Mouse (Mus musculus): Measurements from ENCODE around the gene Grtp1. TPM values are rescaled to one million over a fixed set of nuclear protein-coding genes. Genes with fewer than 3 reads are reported as not detected.

The Grtp1 gene
- polyA plus RNA-seq, 1 experiment from 2014 or later = 13.6 TPM

DNA sequence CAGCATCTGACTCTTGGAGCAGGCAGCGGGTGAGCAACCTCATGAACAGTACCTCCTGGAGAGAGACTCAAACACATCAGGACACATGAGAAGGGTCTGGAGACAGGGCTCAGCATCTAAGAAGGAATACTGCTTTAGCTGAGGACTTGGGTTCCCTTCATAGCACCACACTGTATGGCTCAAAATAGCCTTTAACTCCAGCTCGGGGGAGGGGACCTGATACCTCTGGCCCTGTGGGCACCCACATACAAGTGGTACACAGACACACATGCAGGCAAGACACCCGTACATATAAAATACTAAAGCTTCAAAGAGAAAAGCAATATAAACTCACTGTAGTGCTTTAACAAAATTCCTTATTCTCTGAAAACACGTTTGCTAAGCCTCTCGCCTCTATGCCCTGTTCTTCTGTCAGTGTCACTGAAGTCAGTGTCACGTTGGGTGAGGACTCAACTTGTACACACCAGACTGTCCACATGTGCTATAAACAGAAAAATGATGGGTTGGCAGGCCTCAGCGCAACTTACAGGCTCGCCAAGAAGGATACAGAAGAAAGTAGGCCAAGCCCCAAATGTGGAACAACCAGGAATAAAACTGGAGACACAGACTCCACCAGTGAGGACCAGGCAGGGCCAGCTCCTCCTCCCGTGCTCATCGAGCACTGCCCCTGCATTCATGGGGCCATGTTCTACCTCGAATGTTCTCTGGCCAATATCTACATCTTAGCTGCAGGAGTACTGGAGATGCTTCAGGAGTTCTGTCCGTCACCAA lies 43.9 kb downstream of the Grtp1 start:
- peaks cover 12% of the 10 kb centered on the region for H3K4me1 ChIP-seq (ENCODE audit: control insufficient read depth, insufficient read depth, low read length)
- WGBS = 77% methylated on average over 12 of the region's 12 CpGs
- H3K4me3 ChIP-seq (ENCODE audit: low read depth, low read length) = no peak overlapping the region

DNA sequence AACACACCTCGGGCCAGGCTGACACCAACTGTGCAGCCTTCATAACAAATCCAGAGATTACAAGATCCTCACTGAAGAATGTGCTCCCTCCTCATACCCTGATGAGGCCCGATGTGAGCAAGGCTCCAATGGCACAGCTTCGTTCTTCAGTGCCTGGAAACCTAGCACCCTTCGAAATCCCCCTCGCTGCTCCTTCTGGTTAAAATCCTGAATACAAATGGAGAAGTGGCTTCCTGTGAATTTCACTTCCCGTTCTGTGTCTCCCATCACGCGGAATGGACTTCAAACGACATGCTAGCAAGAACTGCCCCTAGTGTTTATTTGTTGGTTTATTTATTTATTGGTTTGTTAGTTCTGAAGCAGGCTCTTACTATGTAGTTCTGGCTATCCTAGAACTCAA lies 45.1 kb downstream of the Grtp1 start:
- no peak overlapping the region for H3K4me2 ChIP-seq (ENCODE audit: low read depth, low read length)
- H3K4me1 ChIP-seq (ENCODE audit: control insufficient read depth, insufficient read depth, low read length) = peaks cover 11% of the 10 kb centered on the region
- no peak overlapping the region for H3K4me3 ChIP-seq (ENCODE audit: low read depth, low read length)
- no peak overlapping the region for H3K27ac ChIP-seq (replicated peaks; ENCODE audit: low read depth, low read length)
- WGBS = 77% methylated on average over 9 of the region's 9 CpGs
- no peaks in the 10 kb centered on the region for H3K9me3 ChIP-seq (ENCODE audit: control insufficient read depth, low read length)
- H3K36me3 ChIP-seq (ENCODE audit: control insufficient read depth, insufficient read depth, low read length) = no peaks in the 10 kb centered on the region
- no peak overlapping the region for H3K9ac ChIP-seq (ENCODE audit: low read depth, low read length)
- ATAC-seq (ENCODE audit: low read depth) = no peak
- DNase-seq (ENCODE audit: low spot score) = no peak
- H3K27me3 ChIP-seq (replicated peaks; ENCODE audit: control insufficient read depth, insufficient read depth, low read length) = no peaks in the 10 kb centered on the region

More for the DNA sequence above, 43.9 kb downstream of the Grtp1 start:
- Histone ChIP-seq H3K27me3 (replicated peaks; ENCODE audit: control insufficient read depth, insufficient read depth, low read length) (no peaks in the 10 kb centered on the region), H3K9ac (ENCODE audit: low read depth, low read length) (no peak overlapping the region), H3K36me3 (ENCODE audit: control insufficient read depth, insufficient read depth, low read length) (peaks cover 3% of the 10 kb centered on the region; the same call in 1 of the 2 replicates), H3K4me2 (ENCODE audit: low read depth, low read length) (no peak overlapping the region), H3K9me3 (ENCODE audit: control insufficient read depth, low read length) (no peaks in the 10 kb centered on the region), H3K27ac (replicated peaks; ENCODE audit: low read depth, low read length) (no peak overlapping the region)
- DNase-seq (ENCODE audit: low spot score) (no peak), ATAC-seq (ENCODE audit: low read depth) (no peak)

GRCm38 (mm10) chr8:13154099-13154498 lies 46.3 kb downstream of the Grtp1 start:
- Histone ChIP-seq H3K9ac (ENCODE audit: low read depth, low read length) (no peak overlapping the region), H3K4me2 (ENCODE audit: low read depth, low read length) (no peak overlapping the region), H3K9me3 (ENCODE audit: control insufficient read depth, low read length) (no peaks in the 10 kb centered on the region), H3K4me1 (ENCODE audit: control insufficient read depth, insufficient read depth, low read length) (peaks cover 5% of the 10 kb centered on the region), H3K4me3 (ENCODE audit: low read depth, low read length) (no peak overlapping the region), H3K36me3 (ENCODE audit: control insufficient read depth, insufficient read depth, low read length) (peaks cover 4% of the 10 kb centered on the region), H3K27ac (replicated peaks; ENCODE audit: low read depth, low read length) (no peak overlapping the region), H3K27me3 (replicated peaks; ENCODE audit: control insufficient read depth, insufficient read depth, low read length) (no peaks in the 10 kb centered on the region)
- WGBS = 69% methylated on average over 9 of the region's 9 CpGs
- ATAC-seq (ENCODE audit: low read depth) = no peak
- DNase-seq (ENCODE audit: low spot score) = no peak

- no peak overlapping the region for H3K9ac ChIP-seq (ENCODE audit: low read depth, low read length)
- H3K4me3 ChIP-seq (ENCODE audit: low read depth, low read length) = no peak overlapping the region
- H3K27me3 ChIP-seq (replicated peaks; ENCODE audit: control insufficient read depth, insufficient read depth, low read length) = no peaks in the 10 kb centered on the region
- DNase-seq (ENCODE audit: low spot score) (no peak), ATAC-seq (ENCODE audit: low read depth) (no peak)
- no peak overlapping the region for H3K4me2 ChIP-seq (ENCODE audit: low read depth, low read length)
- H3K27ac ChIP-seq (replicated peaks; ENCODE audit: low read depth, low read length) = no peak overlapping the region
- H3K36me3 ChIP-seq (ENCODE audit: control insufficient read depth, insufficient read depth, low read length) = peaks cover 30% of the 10 kb centered on the region
- H3K9me3 ChIP-seq (ENCODE audit: control insufficient read depth, low read length) = no peaks in the 10 kb centered on the region
- H3K4me1 ChIP-seq (ENCODE audit: control insufficient read depth, insufficient read depth, low read length) = no peaks in the 10 kb centered on the region
- WGBS = 70% methylated on average over 2 of the region's 2 CpGs
Observed at GRCm38 (mm10) chr8:13150929-13151328, 49.5 kb downstream of the Grtp1 start.

- H3K36me3 ChIP-seq (ENCODE audit: control insufficient read depth, insufficient read depth, low read length) = peaks cover 41% of the 10 kb centered on the region
- H3K4me1 ChIP-seq (ENCODE audit: control insufficient read depth, insufficient read depth, low read length) = no peaks in the 10 kb centered on the region
- no peaks in the 10 kb centered on the region for H3K27me3 ChIP-seq (replicated peaks; ENCODE audit: control insufficient read depth, insufficient read depth, low read length)
- H3K27ac ChIP-seq (replicated peaks; ENCODE audit: low read depth, low read length) = no peak overlapping the region
- H3K4me3 ChIP-seq (ENCODE audit: low read depth, low read length) = no peak overlapping the region
- H3K4me2 ChIP-seq (ENCODE audit: low read depth, low read length) = no peak overlapping the region
- WGBS = 49% methylated on average over 5 of the region's 5 CpGs
- no peak overlapping the region for H3K9ac ChIP-seq (ENCODE audit: low read depth, low read length)
- ATAC-seq (ENCODE audit: low read depth) (no peak), DNase-seq (ENCODE audit: low spot score) (no peak)
- H3K9me3 ChIP-seq (ENCODE audit: control insufficient read depth, low read length) = no peaks in the 10 kb centered on the region
Observed at GRCm38 (mm10) chr8:13149866-13150265, 50.6 kb downstream of the Grtp1 start.

DNA sequence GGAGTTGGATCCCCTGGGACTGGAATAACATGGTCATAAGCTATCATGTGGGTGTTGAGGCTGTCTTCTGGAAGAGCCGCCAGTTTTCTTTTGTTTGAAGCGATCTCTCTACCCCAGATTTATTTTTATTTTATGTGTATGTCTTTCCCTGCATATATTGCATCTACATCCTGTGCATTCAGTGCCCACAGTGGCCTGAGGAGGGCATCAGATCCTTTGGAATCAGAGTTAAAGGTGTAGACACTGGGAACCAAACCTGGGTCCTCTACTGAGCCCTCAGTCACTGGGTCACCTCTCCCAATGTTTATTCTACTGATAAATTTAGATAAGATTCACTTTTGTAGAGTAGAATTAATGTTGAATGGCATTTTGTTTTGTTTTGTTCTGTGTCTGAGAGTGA lies 51.1 kb downstream of the Grtp1 start:
- no peak for ATAC-seq (ENCODE audit: low read depth)
- no peak overlapping the region for H3K4me3 ChIP-seq (ENCODE audit: low read depth, low read length)
- H3K27ac ChIP-seq (replicated peaks; ENCODE audit: low read depth, low read length) = no peak overlapping the region
- WGBS = 96% methylated on average over 2 of the region's 2 CpGs
- H3K4me2 ChIP-seq (ENCODE audit: low read depth, low read length) = no peak overlapping the region
- no peaks in the 10 kb centered on the region for H3K27me3 ChIP-seq (replicated peaks; ENCODE audit: control insufficient read depth, insufficient read depth, low read length)
- H3K9me3 ChIP-seq (ENCODE audit: control insufficient read depth, low read length) = no peaks in the 10 kb centered on the region
- peaks cover 47% of the 10 kb centered on the region for H3K36me3 ChIP-seq (ENCODE audit: control insufficient read depth, insufficient read depth, low read length)
- no peaks in the 10 kb centered on the region for H3K4me1 ChIP-seq (ENCODE audit: control insufficient read depth, insufficient read depth, low read length)
- no peak overlapping the region for H3K9ac ChIP-seq (ENCODE audit: low read depth, low read length)
- no peak for DNase-seq (ENCODE audit: low spot score)

- Histone ChIP-seq H3K4me1 (ENCODE audit: control insufficient read depth, insufficient read depth, low read length) (no peaks in the 10 kb centered on the region), H3K4me3 (ENCODE audit: low read depth, low read length) (no peak overlapping the region), H3K9me3 (ENCODE audit: control insufficient read depth, low read length) (no peaks in the 10 kb centered on the region), H3K27me3 (replicated peaks; ENCODE audit: control insufficient read depth, insufficient read depth, low read length) (no peaks in the 10 kb centered on the region), H3K36me3 (ENCODE audit: control insufficient read depth, insufficient read depth, low read length) (peaks cover 55% of the 10 kb centered on the region), H3K9ac (ENCODE audit: low read depth, low read length) (no peak overlapping the region), H3K27ac (replicated peaks; ENCODE audit: low read depth, low read length) (no peak overlapping the region), H3K4me2 (ENCODE audit: low read depth, low read length) (no peak overlapping the region)
- ATAC-seq (ENCODE audit: low read depth) = no peak
- 88% methylated on average over 2 of the region's 2 CpGs for WGBS
- DNase-seq (ENCODE audit: low spot score) = no peak
Observed at GRCm38 (mm10) chr8:13148476-13148875, 51.9 kb downstream of the Grtp1 start.

GRCm38 (mm10) chr8:13141681-13142080 lies 58.7 kb downstream of the Grtp1 start:
- Histone ChIP-seq H3K27ac (replicated peaks; ENCODE audit: low read depth, low read length) (no peak overlapping the region), H3K4me2 (ENCODE audit: low read depth, low read length) (no peak overlapping the region), H3K27me3 (replicated peaks; ENCODE audit: control insufficient read depth, insufficient read depth, low read length) (no peaks in the 10 kb centered on the region), H3K9ac (ENCODE audit: low read depth, low read length) (no peak overlapping the region), H3K4me1 (ENCODE audit: control insufficient read depth, insufficient read depth, low read length) (no peaks in the 10 kb centered on the region), H3K9me3 (ENCODE audit: control insufficient read depth, low read length) (no peaks in the 10 kb centered on the region), H3K4me3 (ENCODE audit: low read depth, low read length) (no peak overlapping the region), H3K36me3 (ENCODE audit: control insufficient read depth, insufficient read depth, low read length) (peaks cover 99% of the 10 kb centered on the region)
- 88% methylated on average over 5 of the region's 5 CpGs for WGBS
- DNase-seq (ENCODE audit: low spot score) (no peak), ATAC-seq (ENCODE audit: low read depth) (no peak)

DNA sequence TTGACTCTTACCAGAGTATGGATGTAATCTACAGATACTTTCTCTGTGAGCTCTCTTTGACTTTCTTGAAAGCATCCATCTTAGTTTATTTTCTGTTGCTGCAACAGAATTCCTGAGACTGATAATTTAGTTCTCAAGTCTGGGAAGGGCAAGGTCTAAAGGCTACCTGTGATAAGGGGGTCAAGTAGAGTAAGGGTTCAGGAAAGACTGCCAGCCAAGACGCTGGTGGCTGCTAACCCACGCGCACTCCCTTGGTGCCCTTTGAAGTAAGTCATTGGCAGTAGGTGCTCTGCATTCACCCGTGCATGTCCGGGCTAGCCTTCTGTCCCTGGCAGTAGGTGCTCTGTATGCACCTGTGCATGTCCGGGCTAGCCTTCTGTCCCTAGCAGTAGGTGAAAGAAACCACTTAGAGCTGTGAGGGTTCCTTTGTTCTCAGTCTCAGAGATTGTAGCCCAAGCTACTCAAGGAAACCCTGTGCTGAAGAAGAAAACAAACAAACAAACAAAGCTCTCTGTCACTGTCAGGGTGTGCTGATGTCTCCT lies 60.7 kb downstream of the Grtp1 start:
- no peak overlapping the region for H3K27ac ChIP-seq (replicated peaks; ENCODE audit: low read depth, low read length)
- no peaks in the 10 kb centered on the region for H3K4me1 ChIP-seq (ENCODE audit: control insufficient read depth, insufficient read depth, low read length)
- H3K4me2 ChIP-seq (ENCODE audit: low read depth, low read length) = no peak overlapping the region
- H3K9ac ChIP-seq (ENCODE audit: low read depth, low read length) = no peak overlapping the region
- WGBS = 96% methylated on average over 6 of the region's 6 CpGs
- ATAC-seq (ENCODE audit: low read depth) (no peak), DNase-seq (ENCODE audit: low spot score) (no peak)
- no peak overlapping the region for H3K4me3 ChIP-seq (ENCODE audit: low read depth, low read length)
- no peaks in the 10 kb centered on the region for H3K9me3 ChIP-seq (ENCODE audit: control insufficient read depth, low read length)
- H3K36me3 ChIP-seq (ENCODE audit: control insufficient read depth, insufficient read depth, low read length) = peaks cover 100% of the 10 kb centered on the region
- H3K27me3 ChIP-seq (replicated peaks; ENCODE audit: control insufficient read depth, insufficient read depth, low read length) = no peaks in the 10 kb centered on the region
